Mouse (Mus musculus): ENCODE measurements at regions not wholly inside any gene's neighbourhood (a gene's known extent, or its start where the extent isn't known, plus 50 kb on each side); places are given as distances from the start of the nearest gene placed in this dataset.

GRCm38 (mm10) chr11:55662283-55662682 lies 54.3 kb upstream of the Glra1 start:
- 72% methylated on average over 3 of the region's 3 CpGs for WGBS
- H3K4me2 ChIP-seq (ENCODE audit: low read depth, low read length), result no peak overlapping the region
- no peak overlapping the region for H3K27ac ChIP-seq
- TF ChIP-seq CTCF (IDR thresholded peaks at IDR 0.05; ENCODE audit: low read depth), result no peak
- H3K4me3 ChIP-seq (ENCODE audit: low read length), result no peak overlapping the region
- no peaks in the 10 kb centered on the region for H3K4me1 ChIP-seq (ENCODE audit: insufficient read depth, low read length)
- H3K36me3 ChIP-seq (ENCODE audit: insufficient read depth, low read length), result no peaks in the 10 kb centered on the region
- ATAC-seq (no peak), DNase-seq (ENCODE audit: low spot score) (no peak)
- H3K9ac ChIP-seq (replicated peaks; ENCODE audit: low read length), result no peak overlapping the region
- no peaks in the 10 kb centered on the region for H3K27me3 ChIP-seq (ENCODE audit: insufficient read depth, low read length)
- H3K9me3 ChIP-seq (ENCODE audit: low read length), result no peaks in the 10 kb centered on the region

All from hindbrain, postnatal 0 days (tissue).